Mouse (Mus musculus) Muller cell, postnatal 12 days (primary cell): ENCODE measurements around the gene Ccdc22.

Experiments used
- DNase-seq: peaks from one replicate; pipeline ENCODE4 v3.0.0-alpha.2; 2015; ENCODE audit errors: inconsistent ontology term

The Ccdc22 gene

GRCm38 (mm10) chrX:7573176-7574086, 31.9 kb downstream of the Ccdc22 start, which contains the start of gene Foxp3:
Foxp3 (plus strand) TSS chrX:7573644.
- no peak for DNase-seq

- DNase-seq, result no peak
Measured at GRCm38 (mm10) chrX:7572466-7572865, 32.9 kb downstream of the Ccdc22 start.

GRCm38 (mm10) chrX:7571565-7572136, 33.7 kb downstream of the Ccdc22 start:
- DNase-seq, result no peak

- no peak for DNase-seq
Measured at GRCm38 (mm10) chrX:7570481-7571175, 34.7 kb downstream of the Ccdc22 start.

- DNase-seq, result no peak
Measured at GRCm38 (mm10) chrX:7567491-7567890, 37.8 kb downstream of the Ccdc22 start.

- no peak for DNase-seq
Measured at GRCm38 (mm10) chrX:7566352-7566751, 39.0 kb downstream of the Ccdc22 start.

- no peak for DNase-seq
Measured at GRCm38 (mm10) chrX:7563076-7563475, 42.2 kb downstream of the Ccdc22 start.

- no peak for DNase-seq
Measured at GRCm38 (mm10) chrX:7553474-7553873, 51.8 kb downstream of the Ccdc22 start.
